Mouse (Mus musculus): Measurements from ENCODE around the gene Rpl37a.

DNA sequence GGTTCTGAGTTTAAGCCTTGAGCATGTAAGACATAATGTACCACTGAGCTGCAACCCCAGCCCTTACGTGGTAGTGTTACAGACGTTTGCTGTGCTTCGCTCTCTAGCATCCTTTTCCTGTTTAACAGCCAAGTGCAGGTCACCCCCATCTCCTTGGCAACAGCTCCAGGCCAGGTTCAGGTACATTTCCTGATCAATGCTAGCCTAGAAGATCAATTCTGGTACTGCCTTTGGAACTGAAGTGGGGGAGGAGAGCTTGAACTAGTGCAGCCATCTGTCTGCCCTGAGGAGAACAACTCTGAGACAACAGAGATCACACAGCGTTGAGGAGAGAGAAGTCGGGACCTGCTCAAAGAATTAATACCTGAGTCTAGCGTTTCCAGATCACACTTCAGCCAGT, 48.7 kb downstream of the Rpl37a start:
- no peak for TF ChIP-seq CTCF (IDR thresholded peaks at IDR 0.05)
- no peak for TF ChIP-seq EP300 (IDR thresholded peaks at IDR 0.05)

All from lung, postnatal 0 days (tissue).